Mouse (Mus musculus) CD4-positive, CD25-positive, alpha-beta regulatory T cell, adult 2 months (primary cell): Measurements from ENCODE around the gene Ankrd54.
A peak's percentile ranks its signal among the peaks of the same experiment; 100 is the strongest.
"Not testable (repeated sequence)": the region's sequence is repeated elsewhere in the genome, so short reads cannot be mapped to it uniquely, and the experiment has no call there.

Experiments
- DNase-seq: peaks from one replicate; pipeline ENCODE4 v3.0.0-alpha.2; 2012; ENCODE audit warnings: low read depth, low spot score

Ankrd54 gene

GRCm38 (mm10) chr15:79018191-79018590 is 44.5 kb downstream of the Ankrd54 start:
- no peak for DNase-seq

GRCm38 (mm10) chr15:79013382-79013781 is 49.3 kb downstream of the Ankrd54 start:
- DNase-seq: no peak

- DNase-seq: no peak
Measured at GRCm38 (mm10) chr15:79011550-79011949, 51.1 kb downstream of the Ankrd54 start.

- DNase-seq: no peak
Measured at GRCm38 (mm10) chr15:79009734-79010133, 53.0 kb downstream of the Ankrd54 start.

- not testable (repeated sequence) for DNase-seq
Measured at GRCm38 (mm10) chr15:79007836-79008235, 54.9 kb downstream of the Ankrd54 start.

GRCm38 (mm10) chr15:79007059-79007458 is 55.6 kb downstream of the Ankrd54 start:
- no peak for DNase-seq

GRCm38 (mm10) chr15:79006638-79007037 is 56.1 kb downstream of the Ankrd54 start:
- peak; percentile 34 for DNase-seq

GRCm38 (mm10) chr15:79005581-79005980 is 57.1 kb downstream of the Ankrd54 start:
- no peak for DNase-seq
